Mouse (Mus musculus): ENCODE results near the gene Speer4c. TPM values are rescaled to one million over a fixed set of nuclear protein-coding genes. Genes with fewer than 3 reads are reported as not detected.

The Speer4c gene
- not detected in 2 replicates for polyA plus RNA-seq (2012; rRNA removed)

DNA sequence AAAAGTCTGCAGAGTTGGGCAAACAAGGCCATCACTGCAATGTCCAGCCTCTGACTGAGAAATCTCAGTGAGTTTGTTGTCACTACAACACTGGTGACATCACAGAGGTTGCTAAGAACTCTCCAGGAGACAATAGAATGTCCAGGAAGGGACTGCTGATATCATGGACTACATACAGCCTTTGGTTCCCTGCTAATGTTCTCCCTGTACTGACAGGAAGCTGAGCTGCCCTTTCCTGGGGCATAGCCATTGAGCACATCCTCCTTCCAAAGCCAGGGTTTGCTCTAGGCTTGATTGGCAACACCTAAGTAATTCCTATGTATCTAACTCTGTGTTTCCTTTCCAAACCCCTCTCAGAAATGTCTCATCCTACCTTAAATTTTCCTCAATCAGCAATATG lies at the start of gene Speer4c:
Gene Speer4c, minus strand, starts transcription at position 101 of the 400 bp plus-strand sequence.

Other genes starting within 250 kb of the Speer4c start
- gene Gm21149, start 237.7 kb downstream of the Speer4c start, polyA plus RNA-seq (2012; rRNA removed), result not detected in 2 replicates
- gene Gm21190, start 185.0 kb downstream of the Speer4c start, polyA plus RNA-seq (2012; rRNA removed), result not detected in 2 replicates
- 0.09 TPM in 1 of 2 replicates, not detected in the other for gene Gm21083, start 136.9 kb downstream of the Speer4c start, polyA plus RNA-seq (2012; rRNA removed)
- gene Speer4d, start 95.2 kb downstream of the Speer4c start, polyA plus RNA-seq (2012; rRNA removed), result not detected in 2 replicates
- gene 4930572O03Rik, start 57.2 kb downstream of the Speer4c start, polyA plus RNA-seq (2012; rRNA removed), result not detected in 2 replicates
- gene Cacna2d1, start 220.4 kb upstream of the Speer4c start, polyA plus RNA-seq (2012; rRNA removed), result 13.9 and 23.3 TPM in 2 replicates